Mouse (Mus musculus) right cerebral cortex, postnatal 14 days (tissue): ENCODE measurements at regions not wholly inside any gene's neighbourhood (a gene's known extent, or its start where the extent isn't known, plus 50 kb on each side); places are given as distances from the start of the nearest gene placed in this dataset.
A peak's percentile ranks its signal among the peaks of the same experiment; 100 is the strongest.

ENCODE experiments used
- DNase-seq: peaks from one replicate; pipeline ENCODE4 v3.0.0; 2022

DNA sequence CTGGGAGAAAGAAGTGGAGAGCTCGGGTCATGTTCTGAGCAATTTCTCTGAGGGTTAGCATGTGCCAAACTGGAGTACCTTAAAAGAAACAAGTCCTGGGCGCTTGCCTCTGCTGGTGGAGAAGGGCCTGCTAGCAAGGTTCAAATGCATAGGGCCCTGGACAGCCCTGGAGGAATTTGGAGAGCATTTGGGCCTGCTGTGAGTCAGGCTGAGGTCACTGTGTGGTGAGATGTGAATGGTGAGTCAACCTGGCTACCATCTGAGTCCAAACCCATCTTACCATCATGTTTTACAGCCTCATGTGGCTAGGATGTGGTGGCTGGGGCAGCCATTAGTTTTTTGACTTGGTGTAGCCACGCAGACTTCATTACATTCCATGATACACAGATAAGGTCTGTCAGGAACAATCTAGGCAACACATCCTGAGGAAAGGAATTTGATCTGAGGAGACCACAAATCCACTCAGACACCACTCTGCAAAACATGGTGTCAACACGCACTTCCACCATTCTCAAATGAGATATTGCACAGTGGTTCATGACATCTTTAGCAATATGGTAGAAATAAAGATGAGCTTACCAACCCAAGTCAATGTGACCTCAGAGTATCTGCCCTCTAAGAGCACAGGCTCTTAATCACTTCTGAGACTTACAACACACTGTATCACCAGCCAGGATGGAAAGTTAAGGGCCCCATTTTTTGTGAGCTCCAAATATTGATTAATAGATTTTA is 83.1 kb downstream of the Thbs2 start:
- DNase-seq = no peak

DNA sequence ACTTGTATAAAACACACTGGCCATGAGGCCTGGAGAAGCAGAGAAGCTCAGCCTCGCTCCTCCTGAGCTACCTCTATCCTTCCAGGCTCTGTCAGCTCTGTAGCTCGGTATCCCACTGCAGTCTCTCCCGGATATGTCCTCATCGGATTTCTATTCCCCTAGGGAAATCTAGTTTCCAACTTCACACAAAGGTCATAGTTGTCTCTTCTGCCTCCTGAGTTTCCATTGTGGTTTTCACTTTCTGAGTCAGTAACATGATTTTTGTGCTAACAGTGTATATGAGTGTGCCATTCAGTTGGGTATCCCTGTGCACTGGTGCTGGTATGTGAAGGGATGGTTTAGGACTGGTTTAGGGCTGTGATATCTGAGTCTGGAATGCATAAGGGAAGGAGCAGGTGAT is 85.2 kb downstream of the Thbs2 start:
- no peak for DNase-seq

DNA sequence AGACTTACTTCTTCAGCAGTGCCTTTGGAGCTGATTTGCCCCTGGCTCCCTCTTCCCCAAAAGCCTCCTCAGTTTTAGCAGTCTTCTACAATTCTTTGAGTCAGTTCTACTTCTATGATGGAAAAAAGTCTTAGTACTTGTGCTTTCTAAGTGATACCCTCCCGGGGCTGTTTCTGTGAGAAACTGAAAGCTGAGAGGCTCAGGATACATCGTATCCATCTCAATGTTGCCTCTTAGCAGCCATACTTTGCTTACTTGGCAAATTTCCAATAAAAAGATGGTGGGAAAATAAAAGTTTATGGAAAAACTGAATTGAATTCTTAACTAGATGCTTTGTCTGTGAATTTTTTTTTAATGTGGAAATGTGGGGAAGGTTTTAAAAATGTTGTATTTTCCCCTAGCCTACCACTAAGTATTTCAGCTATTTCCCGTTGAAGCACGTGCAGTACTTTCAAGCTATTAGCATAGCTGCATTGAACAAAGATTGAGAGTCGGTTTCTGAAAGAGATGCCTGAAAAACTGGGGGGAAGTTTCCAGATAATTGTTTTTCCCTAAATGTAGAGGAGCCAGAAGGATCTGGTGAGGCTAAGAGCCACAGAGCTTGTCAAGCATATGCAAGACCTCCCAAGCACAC is 87.6 kb downstream of the Thbs2 start:
- no peak for DNase-seq

DNA sequence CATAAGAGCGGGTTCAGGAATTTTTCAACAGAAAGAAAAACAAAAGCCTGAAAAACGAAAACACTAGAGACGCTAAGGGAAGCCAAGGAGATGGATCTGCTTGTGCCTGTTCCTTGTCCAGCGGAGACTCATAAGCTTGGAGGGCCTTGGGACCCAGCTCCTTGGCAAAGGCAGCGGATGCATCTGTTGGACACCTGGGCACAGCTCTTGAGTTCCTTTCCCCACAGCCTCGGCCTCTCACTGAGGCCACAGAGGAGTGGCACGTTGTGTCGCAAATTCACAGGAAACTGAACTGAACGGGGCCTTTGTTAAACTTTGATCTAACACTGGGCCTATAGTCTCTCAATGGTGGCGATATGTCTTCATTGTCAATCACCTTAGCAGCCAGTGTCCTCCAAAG is 94.4 kb downstream of the Thbs2 start:
- DNase-seq = no peak

DNA sequence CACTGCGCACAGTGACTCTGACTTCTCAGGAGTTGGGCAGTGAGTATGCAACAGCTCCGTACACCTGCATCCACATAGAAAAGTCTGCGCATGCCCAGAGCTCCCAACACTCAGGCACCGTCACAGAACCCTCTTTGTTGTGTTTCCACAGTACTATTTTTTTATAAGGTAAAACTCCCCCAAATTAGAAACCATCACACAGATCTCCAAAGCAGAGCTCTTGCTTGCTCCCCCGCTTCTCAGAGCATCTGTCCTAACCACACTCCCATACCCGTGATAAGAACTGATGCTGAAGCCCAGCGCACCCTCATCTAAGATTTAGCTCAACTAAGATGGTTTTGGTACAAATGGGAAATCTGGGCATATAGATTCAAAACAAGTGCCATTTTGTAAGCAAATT is 97.6 kb downstream of the Thbs2 start:
- no peak for DNase-seq

DNA sequence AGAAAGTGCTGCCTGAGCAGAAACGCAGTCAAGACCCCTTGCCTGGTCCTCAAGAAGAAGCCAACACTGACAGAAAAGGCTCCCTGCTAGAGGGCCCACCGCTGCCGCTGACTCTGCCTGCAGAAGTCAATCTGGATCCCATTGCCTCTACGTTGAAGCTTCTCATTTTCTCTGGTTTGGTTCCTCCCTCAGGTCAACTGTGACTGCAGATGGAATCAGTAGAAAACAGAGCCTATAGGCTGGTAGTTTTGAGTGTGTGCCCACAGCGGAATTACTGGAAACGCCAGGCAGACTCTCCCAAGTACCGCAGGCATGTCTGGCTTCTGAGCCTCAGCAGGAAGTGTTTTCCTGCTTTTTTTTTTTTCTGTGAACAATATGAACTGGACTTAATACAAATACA is 98.5 kb downstream of the Thbs2 start:
- DNase-seq = no peak

DNA sequence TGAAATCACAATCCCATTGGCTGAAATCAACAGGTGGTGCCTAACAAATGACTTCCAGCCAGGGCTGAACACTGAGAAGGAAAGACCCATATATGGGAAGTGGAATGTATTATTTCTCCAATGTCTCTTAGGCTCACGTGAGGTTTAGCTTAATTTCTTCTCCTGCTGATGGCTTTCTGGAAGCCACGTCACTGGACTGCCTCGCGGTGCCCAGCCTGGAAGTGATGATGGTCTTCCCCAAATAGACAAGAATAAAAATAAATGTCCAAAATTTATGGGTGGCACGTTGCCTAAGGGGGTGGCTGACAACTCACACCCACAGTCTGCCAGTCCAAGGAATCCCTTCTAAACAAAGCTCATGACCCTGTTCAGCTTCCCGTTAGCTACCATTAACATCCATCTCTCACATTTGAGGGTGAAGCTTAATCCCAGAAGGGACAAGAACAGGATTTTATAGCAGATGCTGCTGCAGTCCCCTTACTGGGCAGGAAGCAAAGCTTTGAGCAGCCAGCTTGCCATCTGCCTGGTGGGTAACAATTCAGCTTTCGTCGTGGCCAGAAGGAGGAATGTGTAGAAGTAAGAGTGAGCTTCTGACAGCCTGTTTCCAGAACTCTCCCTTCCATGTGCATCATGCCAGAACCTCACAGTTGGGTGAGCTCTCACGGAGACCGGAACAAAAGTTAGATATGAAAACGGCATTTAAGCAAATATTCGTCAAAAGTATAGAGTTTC is 105.8 kb downstream of the Thbs2 start:
- peak; percentile 28 for DNase-seq

DNA sequence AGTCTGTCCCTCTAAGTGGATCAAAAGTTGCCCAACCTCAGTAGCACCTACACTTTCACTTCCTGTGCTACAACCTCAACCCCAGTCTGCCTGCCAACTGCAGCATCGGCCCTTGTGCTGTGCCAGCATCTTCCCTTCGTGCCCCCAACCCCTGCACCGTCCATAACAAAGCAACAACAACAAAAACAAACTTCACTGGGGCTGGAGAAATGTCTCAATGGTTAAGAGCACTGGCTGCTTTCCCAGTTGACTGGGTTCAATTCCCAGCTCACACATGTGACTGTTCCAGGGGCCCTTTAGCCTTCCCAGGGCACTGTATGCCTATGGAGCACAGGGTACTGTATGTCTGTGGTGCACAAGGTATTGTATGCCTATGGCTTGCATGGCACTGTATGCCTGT is 114.4 kb downstream of the Thbs2 start:
- no peak for DNase-seq

DNA sequence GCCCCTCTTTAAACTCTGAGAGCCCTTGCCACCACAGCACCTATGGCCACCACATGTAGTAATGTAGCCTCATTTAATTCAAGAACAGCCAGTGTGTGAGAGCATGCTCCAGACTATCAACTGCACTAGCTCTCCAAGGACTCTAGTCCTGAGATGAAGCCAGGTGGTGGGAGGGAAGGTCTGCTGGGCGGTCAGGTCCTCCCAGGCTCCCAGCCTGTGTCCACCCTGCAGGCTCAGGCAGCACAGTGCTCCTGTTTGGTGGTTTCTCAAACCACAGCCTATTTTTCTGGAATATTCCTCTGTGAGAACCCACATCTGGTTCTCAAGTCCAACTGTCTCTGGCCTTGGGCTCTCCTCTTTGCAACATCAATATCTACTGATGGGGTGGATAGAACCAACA is 115.3 kb downstream of the Thbs2 start:
- no peak for DNase-seq

DNA sequence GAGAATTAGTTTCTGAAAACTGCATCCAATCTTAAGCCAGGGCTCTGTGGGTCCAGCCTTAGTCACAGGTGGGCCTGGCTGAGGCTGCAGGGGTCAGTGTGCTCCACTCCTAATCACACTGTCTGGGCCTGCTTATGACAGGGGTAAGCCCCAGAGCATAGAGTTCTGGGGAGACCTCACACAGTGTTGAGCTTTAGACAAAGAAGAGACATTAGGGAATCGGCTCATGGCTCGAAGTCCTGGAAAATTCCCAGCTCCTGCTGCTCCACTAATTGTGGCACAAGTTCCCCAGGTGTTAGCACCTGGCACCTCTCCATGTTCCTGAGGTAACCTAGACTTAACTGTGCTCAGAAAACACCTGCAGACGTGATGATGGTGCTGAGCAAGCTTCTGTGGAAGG is 115.8 kb downstream of the Thbs2 start:
- no peak for DNase-seq

DNA sequence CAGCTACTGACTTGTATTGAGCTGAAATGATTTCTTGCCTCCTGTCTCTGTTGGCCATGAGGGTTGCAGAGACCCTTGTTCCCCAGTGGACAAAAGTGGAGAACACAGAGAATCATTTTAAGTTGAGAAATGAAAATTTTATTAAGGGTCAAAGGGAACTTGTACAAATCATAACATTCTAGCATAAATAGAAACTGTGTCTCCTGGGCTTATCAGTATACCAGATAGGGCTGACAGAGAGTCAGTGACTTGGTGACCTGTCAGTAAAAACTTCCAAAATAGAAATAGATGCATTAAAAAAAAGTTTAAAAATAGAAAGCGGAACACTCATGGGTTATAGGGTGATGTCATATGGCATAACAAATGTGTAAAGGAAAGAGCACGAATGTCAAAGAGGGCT is 117.9 kb downstream of the Thbs2 start:
- DNase-seq = no peak

DNA sequence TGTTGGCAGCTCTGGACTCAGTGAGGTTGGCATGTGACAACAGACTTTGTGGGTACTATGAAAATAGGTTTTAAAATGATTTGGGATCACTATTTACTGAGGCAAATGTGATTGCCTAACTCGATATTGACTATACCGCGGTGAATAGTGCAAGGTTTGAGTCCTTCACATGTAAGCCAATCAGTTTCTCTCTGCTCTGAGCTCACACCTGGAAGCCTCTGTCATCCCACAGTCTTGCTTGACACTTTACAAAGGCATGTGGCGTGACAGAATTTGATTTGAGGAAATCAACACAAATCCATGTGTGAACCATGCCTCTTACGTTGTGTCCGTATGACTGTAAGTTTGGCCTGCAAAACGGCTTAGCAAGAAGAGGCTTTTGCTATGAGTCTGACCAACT is 122.9 kb downstream of the Thbs2 start:
- no peak for DNase-seq

DNA sequence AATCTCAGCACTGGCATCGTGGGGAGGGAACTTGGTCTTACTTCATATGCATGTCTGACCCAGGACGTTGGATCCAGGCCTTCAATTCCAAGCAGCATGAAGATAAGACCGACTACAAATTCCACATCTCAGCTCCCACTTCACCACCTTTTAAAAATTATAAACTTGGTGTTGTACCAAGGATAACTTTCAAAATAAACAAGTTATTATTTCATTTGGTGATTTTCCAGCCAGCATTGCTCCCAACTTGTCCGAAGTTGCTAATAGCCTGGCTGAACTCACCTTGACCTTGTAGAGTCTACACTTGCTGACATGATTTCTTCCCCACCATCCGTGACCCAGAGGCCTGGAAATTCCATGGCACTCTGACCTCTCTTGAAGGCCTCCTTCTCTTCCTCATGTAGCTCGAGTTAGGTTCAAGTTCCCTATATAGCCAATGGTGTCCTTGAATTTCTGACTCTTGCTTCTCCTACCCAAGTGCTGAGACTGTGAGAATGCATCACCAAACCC is 123.7 kb downstream of the Thbs2 start:
- DNase-seq = no peak

DNA sequence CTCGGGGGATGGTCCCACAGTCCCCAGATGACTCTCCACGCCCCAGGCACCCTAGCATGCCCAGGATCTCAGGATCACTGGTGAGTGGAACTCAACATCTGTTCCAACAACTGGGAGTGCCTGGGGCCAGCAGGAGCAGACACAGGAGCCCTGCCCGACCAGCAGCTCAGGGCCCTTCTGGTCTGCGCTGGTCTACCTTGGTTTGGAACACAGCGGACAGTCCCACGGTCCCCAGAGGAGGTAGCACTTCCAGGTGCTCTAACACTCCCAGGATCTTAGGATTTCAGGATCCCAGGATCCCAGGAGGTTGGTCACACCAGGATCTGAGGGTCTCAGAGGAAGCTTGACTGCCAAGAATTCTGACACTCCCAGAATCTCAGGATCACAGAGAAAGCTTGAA is 131.8 kb downstream of the Thbs2 start:
- no peak for DNase-seq

DNA sequence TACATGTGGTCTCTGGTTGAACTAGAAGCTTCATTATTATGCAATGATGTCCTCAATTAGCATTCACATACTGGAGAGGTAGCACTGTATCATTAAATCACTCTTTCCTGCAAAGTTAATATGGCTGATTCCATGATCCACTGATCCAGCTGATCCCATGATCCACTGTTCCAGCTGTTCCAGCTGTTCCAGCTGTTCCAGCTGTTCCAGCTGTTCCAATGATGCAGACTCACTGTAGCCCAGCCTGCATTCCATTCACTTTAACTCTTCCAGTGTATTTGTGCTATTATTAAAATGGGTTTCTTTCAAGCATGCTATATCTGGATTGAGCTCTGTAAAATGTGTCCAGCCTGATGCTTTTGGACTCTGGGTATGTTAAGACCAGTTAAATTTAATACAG is 136.8 kb downstream of the Thbs2 start:
- DNase-seq = no peak

DNA sequence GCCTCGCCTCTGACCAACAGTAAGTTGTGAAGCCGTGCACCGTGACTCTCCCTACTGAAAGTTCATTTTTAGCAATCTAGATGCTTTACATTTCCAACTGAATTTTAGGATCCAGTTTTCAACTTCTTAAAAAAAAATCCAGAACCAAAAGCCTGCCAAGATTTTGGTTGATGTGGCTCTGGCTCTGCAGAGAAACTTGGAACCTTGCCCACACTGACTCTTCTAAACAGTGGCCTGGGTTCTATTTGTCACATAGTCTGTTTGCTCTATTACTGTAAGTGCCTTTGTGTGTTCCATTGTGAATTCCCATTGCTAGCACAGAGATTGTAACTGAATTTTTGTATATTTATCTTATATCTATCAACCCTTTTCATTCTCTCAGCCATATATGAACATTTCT is 140.8 kb downstream of the Thbs2 start:
- no peak for DNase-seq

DNA sequence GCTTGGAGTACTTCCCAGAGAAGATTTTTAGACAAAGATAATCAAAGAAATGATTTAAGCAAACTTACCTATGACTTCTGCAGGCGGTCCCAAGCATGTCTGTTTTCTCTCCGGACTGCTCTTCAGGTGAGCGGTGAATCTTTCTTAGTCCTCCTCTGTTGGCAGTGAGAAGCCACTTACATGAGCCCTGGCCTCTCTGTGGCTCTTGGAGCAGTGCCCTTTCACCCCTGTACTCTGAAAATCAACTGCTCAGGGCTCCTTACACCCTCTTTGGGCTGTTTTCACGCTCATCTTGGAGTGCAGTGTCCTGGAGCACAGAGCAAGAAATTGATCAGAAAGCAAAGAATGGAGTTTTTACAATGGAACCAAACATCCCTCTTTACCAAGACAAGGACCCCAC is 142.0 kb downstream of the Thbs2 start:
- DNase-seq = no peak

DNA sequence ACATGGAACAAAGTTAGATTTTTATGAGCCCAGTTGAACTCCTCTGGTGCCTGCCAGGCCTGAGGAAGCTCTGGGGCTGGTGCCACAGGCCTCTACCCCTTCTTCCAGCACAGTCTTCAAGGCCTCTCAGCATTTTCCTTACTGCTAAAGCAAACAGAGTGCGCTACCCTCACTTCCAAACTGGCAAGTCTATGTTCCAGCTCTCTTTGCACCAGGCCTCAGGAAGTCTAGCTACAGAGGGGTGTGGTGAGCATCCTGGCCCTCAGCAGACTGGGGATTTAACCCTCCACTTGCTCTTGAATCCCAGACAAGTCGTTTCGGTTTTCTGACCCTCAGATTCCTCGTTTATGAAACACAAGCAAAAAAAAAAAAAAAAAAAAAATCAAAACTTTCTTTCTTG is 142.4 kb downstream of the Thbs2 start:
- DNase-seq = no peak

DNA sequence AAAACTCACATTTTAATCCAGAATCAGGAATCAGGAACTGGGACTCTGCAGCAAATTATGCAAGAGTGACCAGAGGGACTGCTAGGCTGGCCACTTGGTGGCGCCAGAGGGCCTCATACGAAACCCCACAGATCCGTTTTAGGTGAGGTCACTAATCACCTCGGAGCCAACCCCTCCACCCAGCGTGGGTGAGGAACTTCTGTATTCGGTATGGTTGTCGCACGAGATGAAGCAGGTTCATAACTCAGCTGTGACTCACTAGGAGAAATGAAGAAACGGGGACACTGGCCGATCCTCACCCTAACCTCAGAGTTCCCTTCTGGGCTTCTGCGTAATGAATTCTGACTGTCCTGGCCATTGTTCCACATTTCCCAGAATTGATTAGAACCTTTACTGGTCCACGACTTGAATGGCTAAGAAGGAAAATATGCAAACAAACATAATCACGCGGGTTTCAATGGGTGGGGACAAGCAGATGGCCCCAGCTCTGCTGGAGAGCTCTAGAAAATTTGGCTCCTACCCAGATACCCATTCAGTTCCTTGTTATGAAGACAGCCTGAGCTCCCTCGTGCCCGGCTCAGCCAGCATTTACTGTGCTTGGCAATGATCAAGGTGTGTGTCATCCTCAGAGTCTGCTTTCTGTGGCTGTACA is 148.1 kb downstream of the Thbs2 start:
- peak; percentile 83 for DNase-seq

DNA sequence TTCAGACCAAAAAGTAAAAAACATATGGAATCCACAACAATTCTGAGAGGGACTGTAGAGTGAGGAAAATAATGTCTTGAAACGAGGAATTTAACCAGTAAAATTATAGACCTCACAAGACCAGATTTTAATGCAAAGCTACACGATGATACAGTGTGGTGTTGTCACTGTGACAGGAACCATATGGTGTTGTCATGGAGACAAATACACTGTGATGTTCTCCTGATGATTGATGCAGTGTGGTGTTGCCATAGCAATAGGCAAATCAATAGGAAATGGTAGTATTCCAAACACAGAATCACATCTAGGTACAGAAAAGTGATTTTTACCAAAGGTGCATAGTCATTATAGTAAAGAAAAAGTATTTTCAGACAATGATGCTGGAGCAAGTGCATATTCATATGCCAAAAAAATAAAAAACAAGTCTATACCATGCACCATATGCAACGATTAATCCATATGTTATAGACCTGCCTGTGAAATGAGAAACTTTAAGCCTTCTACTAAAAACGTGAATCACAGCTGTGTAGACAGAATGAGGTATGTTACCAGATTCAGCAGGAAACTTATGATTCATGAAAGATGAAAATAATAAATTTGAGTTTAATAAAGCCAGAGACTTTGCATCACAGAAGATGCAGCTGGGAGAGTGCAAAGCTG is 149.6 kb downstream of the Thbs2 start:
- DNase-seq = no peak

DNA sequence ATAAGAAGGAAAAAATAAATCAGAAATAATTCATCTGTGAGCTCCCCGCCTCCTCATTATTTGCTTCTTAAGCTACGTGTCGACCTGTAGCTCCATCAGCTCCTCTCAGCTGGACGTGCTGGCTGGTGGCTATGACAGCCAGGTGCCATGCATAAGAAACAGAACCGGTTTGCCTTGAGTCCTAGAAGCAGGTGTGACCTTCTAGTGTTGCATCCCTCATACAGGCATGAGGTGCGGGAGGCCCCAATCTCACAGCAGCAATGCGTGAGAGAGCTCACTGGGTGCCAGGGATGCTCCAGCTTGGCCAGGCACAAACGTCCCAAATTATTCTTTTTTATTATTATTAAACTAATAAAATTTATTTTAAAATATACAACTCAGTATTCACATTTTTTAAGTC is 153.0 kb downstream of the Thbs2 start:
- no peak for DNase-seq

DNA sequence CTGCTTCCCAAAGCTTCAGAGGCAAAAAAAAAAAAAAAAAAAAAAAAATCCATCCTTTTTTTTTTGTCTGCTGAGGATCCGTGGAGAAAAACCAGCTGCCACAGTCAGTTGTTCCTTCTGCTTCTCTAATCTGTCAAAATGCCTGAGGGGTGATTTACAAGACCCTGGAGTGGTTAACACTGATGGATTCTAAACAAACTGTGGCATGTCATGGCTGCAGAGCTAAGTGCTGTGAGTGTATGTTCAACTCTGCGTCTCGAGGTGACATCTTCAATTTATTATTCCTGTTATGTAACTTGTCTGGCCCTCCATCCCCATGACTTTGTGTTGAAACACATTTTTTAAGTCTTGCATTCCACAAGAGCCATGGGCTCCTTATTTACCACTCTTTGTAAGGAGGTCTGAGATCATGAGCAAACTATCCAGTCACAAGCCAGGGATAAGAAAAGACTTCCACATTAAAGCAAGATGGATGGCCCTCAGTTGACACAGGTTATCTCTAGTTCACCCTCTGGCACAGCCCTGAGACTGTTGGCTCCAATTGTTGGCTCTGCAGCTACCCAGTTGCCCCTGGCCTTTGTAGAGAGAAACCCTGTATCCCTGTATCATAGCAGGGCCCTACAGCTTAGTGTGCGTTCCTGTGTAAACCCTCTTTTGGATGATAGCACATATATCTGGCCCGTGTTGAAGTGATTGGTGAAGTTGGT is 153.6 kb downstream of the Thbs2 start:
- no peak for DNase-seq
